Mouse (Mus musculus) limb, embryonic 13.5 days (tissue): Measurements from ENCODE around the gene Drc7. TPM values are rescaled to one million over a fixed set of nuclear protein-coding genes. Genes with fewer than 3 reads are reported as not detected.

ENCODE experiments used
- ATAC-seq: fragments of 200-750 bp; cut with Nextera tagmentation; 2 replicates; pipeline ENCODE4 v1.8.0; 2017; ENCODE audit warnings: low read depth, moderate number of reproducible peaks, moderate TSS enrichment; ENCODE audit not compliant: low FRiP score
- H3K27ac ChIP-seq: fragments of 300-500 bp; sonication (generic); 2 replicates; pipeline ENCODE4 v1.5.1; 2015; ENCODE audit warnings: inconsistent platforms, mild to moderate bottlenecking, moderate library complexity
- H3K27me3 ChIP-seq: fragments of 300-500 bp; sonication (generic); 2 replicates; pipeline ENCODE4 v1.6.1; 2015; ENCODE audit warnings: mild to moderate bottlenecking, inconsistent platforms
- H3K36me3 ChIP-seq: fragments of 300-500 bp; sonication (generic); 2 replicates; pipeline ENCODE4 v1.6.1; 2015; ENCODE audit warnings: inconsistent platforms, mild to moderate bottlenecking, moderate library complexity
- H3K4me1 ChIP-seq: fragments of 300-500 bp; sonication (generic); 2 replicates; pipeline ENCODE4 v1.6.1; 2015; ENCODE audit warnings: inconsistent platforms
- H3K4me2 ChIP-seq: fragments of 300-500 bp; sonication (generic); replicated peaks from 2 replicates; pipeline ENCODE4 v1.6.1; 2015; ENCODE audit warnings: inconsistent platforms, mild to moderate bottlenecking, moderate library complexity
- H3K4me3 ChIP-seq: fragments of 300-500 bp; sonication (generic); 2 replicates; pipeline ENCODE4 v1.5.1; 2015; ENCODE audit warnings: moderate library complexity, mild to moderate bottlenecking, inconsistent platforms
- H3K9ac ChIP-seq: fragments of 300-500 bp; sonication (generic); 2 replicates; pipeline ENCODE4 v1.6.1; 2015; ENCODE audit warnings: mild to moderate bottlenecking, inconsistent platforms
- H3K9me3 ChIP-seq: fragments of 300-500 bp; sonication (generic); 2 replicates; pipeline ENCODE4 v1.6.1; 2016; ENCODE audit warnings: inconsistent platforms
- WGBS: fragments of 180-500 bp; shearing (Covaris S2); methylation state at CpG from one replicate; pipeline ENCODE4 v1.1.7; 2015; 5-methylcytosine and 5-hydroxymethylcytosine counted together
- polyA plus RNA-seq: library from polyadenylated mRNA; unstranded; fragments of >200 nt; fragmentation: Nextera tagmentation; extraction: Ambion mirVana; gene quantifications from 2 replicates; pipeline ENCODE4 v1.2.1, GENCODE M21; 2015

The Drc7 gene
- polyA plus RNA-seq, 1 experiment from 2014 or later = not detected

- H3K9ac ChIP-seq = no peak overlapping the region
- no peak overlapping the region for H3K27ac ChIP-seq
- no peak overlapping the region for H3K4me2 ChIP-seq
- no peaks in the 10 kb centered on the region for H3K36me3 ChIP-seq
- no peaks in the 10 kb centered on the region for H3K4me1 ChIP-seq
- no peak overlapping the region for H3K4me3 ChIP-seq
- no peaks in the 10 kb centered on the region for H3K9me3 ChIP-seq
- WGBS = 46% methylated on average over 3 of the region's 3 CpGs
- H3K27me3 ChIP-seq = no peaks in the 10 kb centered on the region
- ATAC-seq = no peak
Measured at GRCm38 (mm10) chr8:95067582-95067981, 12.7 kb downstream of the Drc7 start.

DNA sequence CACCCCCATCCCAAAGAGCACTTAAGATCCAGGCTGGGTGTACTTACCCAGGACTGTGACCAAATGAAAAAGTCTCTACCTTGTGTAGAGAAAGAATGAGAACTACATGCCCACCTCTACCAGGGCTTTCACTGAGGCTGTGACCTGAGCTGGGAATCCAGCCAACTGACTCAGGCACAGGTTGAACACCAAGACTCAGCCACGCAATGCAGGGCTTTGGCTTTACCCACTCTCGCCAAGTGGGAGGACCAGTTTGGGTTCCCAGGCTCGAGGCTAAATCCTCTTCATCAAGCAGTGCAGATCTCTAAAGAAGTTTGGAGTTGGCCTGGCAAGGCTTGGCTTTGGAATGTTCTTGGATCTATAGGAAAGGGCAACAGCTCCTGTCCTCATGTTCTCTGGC lies 20.6 kb downstream of the Drc7 start:
- Histone ChIP-seq H3K4me1 (no peaks in the 10 kb centered on the region), H3K27ac (no peak overlapping the region), H3K9me3 (no peaks in the 10 kb centered on the region), H3K27me3 (no peaks in the 10 kb centered on the region), H3K4me2 (no peak overlapping the region), H3K36me3 (no peaks in the 10 kb centered on the region), H3K4me3 (no peak overlapping the region), H3K9ac (no peak overlapping the region)
- no peak for ATAC-seq
- WGBS = 74% methylated on average over 3 of the region's 3 CpGs

GRCm38 (mm10) chr8:95076151-95076550 lies 21.2 kb downstream of the Drc7 start:
- H3K9ac ChIP-seq = no peak overlapping the region
- no peaks in the 10 kb centered on the region for H3K9me3 ChIP-seq
- no peak overlapping the region for H3K4me3 ChIP-seq
- no peaks in the 10 kb centered on the region for H3K36me3 ChIP-seq
- H3K27me3 ChIP-seq = no peaks in the 10 kb centered on the region
- no peak overlapping the region for H3K27ac ChIP-seq
- no peak for ATAC-seq
- 79% methylated on average over 17 of the region's 17 CpGs for WGBS
- H3K4me1 ChIP-seq = no peaks in the 10 kb centered on the region
- no peak overlapping the region for H3K4me2 ChIP-seq

- Histone ChIP-seq H3K27me3 (no peaks in the 10 kb centered on the region), H3K4me2 (no peak overlapping the region), H3K4me3 (no peak overlapping the region), H3K36me3 (peaks cover 6% of the 10 kb centered on the region), H3K27ac (no peak overlapping the region), H3K9me3 (no peaks in the 10 kb centered on the region), H3K4me1 (peaks cover 11% of the 10 kb centered on the region), H3K9ac (no peak overlapping the region)
- ATAC-seq = no peak
- WGBS = 83% methylated on average over 3 of the region's 3 CpGs
Measured at GRCm38 (mm10) chr8:95078055-95078454, 23.2 kb downstream of the Drc7 start.

DNA sequence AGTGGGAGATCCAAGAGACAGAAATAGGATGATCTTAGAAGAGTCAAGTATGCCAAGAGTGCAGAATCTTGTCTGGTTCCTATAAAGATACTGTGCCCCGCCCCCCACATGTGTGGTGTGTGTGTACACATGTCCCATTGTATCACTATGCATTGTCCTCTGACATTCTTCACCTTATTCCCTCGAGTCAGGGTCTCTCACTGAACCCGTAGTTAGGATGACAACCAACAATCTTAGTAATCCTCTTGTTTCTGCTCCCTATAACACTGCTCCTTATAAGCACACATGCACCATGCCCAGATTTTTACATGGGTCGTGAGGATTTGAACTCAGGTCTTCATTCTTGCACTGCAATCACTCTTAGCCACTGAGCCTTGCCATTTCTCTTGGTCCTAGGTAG lies 24.4 kb downstream of the Drc7 start:
- no peaks in the 10 kb centered on the region for H3K27me3 ChIP-seq
- no peak overlapping the region for H3K27ac ChIP-seq
- peaks cover 11% of the 10 kb centered on the region for H3K4me1 ChIP-seq
- no peak overlapping the region for H3K4me3 ChIP-seq
- H3K4me2 ChIP-seq = no peak overlapping the region
- no peak for ATAC-seq
- H3K9ac ChIP-seq = no peak overlapping the region
- H3K9me3 ChIP-seq = no peaks in the 10 kb centered on the region
- WGBS = 84% methylated on average over 4 of the region's 4 CpGs
- peaks cover 19% of the 10 kb centered on the region for H3K36me3 ChIP-seq

- Histone ChIP-seq H3K4me2 (peak within 1 kb of the TSS; percentile 96), H3K9ac (peak within 1 kb of the TSS; percentile 87), H3K9me3 (no peaks in the 10 kb centered on the region), H3K27me3 (no peaks in the 10 kb centered on the region), H3K27ac (peak within 1 kb of the TSS; percentile 77; the same call in 1 of the 2 replicates), H3K36me3 (peaks cover 32% of the 10 kb centered on the region), H3K4me3 (peak within 1 kb of the TSS; percentile 87), H3K4me1 (peaks cover 11% of the 10 kb centered on the region)
- peak; percentile 98 for ATAC-seq
- WGBS = under 1% methylated on average over 47 of the region's 47 CpGs
Measured at GRCm38 (mm10) chr8:95080381-95081341, 25.8 kb downstream of the Drc7 start, which contains the start of gene Katnb1. Katnb1 (plus strand) TSS chr8:95081186.

DNA sequence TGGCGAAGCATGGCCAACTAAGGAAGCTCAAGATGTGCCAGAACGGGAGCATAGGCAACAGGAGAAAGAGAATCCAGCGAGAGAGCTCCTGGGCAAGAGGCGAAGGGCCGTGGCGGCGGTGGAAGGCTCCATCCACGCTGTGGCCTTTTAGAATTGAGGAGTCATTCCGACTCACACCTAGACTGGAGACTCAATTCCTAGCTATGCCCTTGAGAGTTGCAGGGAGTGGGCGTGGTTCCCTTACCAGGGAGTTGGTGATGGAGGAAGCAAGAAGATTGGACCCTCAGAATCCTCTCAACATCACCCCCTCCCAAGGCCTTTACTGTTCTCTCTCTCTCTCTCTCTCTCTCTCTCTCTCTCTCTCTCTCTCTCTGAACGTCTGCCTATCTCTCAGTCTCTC lies 26.7 kb downstream of the Drc7 start:
- H3K9ac ChIP-seq = peak overlapping the region; percentile 87
- H3K4me1 ChIP-seq = peaks cover 11% of the 10 kb centered on the region
- H3K27me3 ChIP-seq = no peaks in the 10 kb centered on the region
- peak overlapping the region; percentile 87 for H3K4me3 ChIP-seq
- peak overlapping the region; percentile 96 for H3K4me2 ChIP-seq
- H3K27ac ChIP-seq = peak overlapping the region; percentile 77; the same call in 1 of the 2 replicates
- H3K9me3 ChIP-seq = no peaks in the 10 kb centered on the region
- WGBS = 8% methylated on average over 11 of the region's 11 CpGs
- peaks cover 39% of the 10 kb centered on the region for H3K36me3 ChIP-seq
- no peak for ATAC-seq

DNA sequence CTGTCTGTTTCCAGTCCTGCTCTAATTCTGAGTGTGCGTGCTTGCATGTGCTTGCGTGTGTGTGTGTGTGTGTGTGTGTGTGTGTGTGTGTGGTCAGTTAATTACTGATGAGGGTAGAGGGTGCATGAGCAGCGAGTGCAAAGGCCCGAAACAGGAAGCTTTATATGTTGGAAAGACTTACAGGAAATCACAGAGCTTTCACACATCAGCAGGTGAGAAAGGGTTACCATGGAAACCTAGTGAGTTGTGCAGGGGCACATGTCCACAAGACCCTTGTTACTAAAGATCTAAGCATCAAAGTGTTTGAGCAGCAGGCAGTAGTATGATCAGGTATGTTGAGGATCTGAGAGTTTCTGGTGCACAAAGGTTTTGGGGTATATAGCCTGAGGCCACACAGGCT lies 29.4 kb downstream of the Drc7 start:
- Histone ChIP-seq H3K36me3 (peaks cover 63% of the 10 kb centered on the region), H3K4me2 (no peak overlapping the region)
- WGBS = 79% methylated on average over 4 of the region's 4 CpGs

GRCm38 (mm10) chr8:95084744-95085431 lies 30.0 kb downstream of the Drc7 start:
- H3K27ac ChIP-seq = no peak overlapping the region
- H3K36me3 ChIP-seq = peaks cover 69% of the 10 kb centered on the region
- no peak overlapping the region for H3K4me2 ChIP-seq
- H3K9me3 ChIP-seq = no peaks in the 10 kb centered on the region
- H3K4me3 ChIP-seq = no peak overlapping the region
- no peak overlapping the region; the same call in 1 of the 2 replicates for H3K9ac ChIP-seq
- peaks cover 11% of the 10 kb centered on the region for H3K4me1 ChIP-seq
- no peaks in the 10 kb centered on the region for H3K27me3 ChIP-seq
- no peak for ATAC-seq
- WGBS = 82% methylated on average over 10 of the region's 10 CpGs

More for the DNA sequence above, 29.4 kb downstream of the Drc7 start:
- H3K4me1 ChIP-seq = peaks cover 11% of the 10 kb centered on the region
- H3K9ac ChIP-seq = no peak overlapping the region; the same call in 1 of the 2 replicates
- H3K27ac ChIP-seq = no peak overlapping the region
- H3K9me3 ChIP-seq = no peaks in the 10 kb centered on the region
- no peak overlapping the region for H3K4me3 ChIP-seq
- ATAC-seq = no peak
- no peaks in the 10 kb centered on the region for H3K27me3 ChIP-seq

- 90% methylated on average over 7 of the region's 7 CpGs for WGBS
- ATAC-seq = no peak
Measured at GRCm38 (mm10) chr8:95085432-95086141, 30.7 kb downstream of the Drc7 start.

GRCm38 (mm10) chr8:95093574-95093973 lies 38.7 kb downstream of the Drc7 start:
- Histone ChIP-seq H3K27ac (no peak overlapping the region), H3K4me3 (no peak overlapping the region), H3K9ac (no peak overlapping the region), H3K9me3 (no peaks in the 10 kb centered on the region), H3K27me3 (no peaks in the 10 kb centered on the region), H3K4me2 (no peak overlapping the region), H3K36me3 (peaks cover 100% of the 10 kb centered on the region), H3K4me1 (no peaks in the 10 kb centered on the region)
- no peak for ATAC-seq
- WGBS = 94% methylated on average over 4 of the region's 4 CpGs

More at GRCm38 (mm10) chr8:95085432-95086141, 30.7 kb downstream of the Drc7 start:
- no peak overlapping the region for H3K9ac ChIP-seq
- no peak overlapping the region for H3K4me3 ChIP-seq
- no peak overlapping the region for H3K27ac ChIP-seq
- no peaks in the 10 kb centered on the region for H3K27me3 ChIP-seq
- H3K4me1 ChIP-seq = peaks cover 11% of the 10 kb centered on the region
- H3K9me3 ChIP-seq = no peaks in the 10 kb centered on the region
- H3K4me2 ChIP-seq = no peak overlapping the region
- peaks cover 76% of the 10 kb centered on the region for H3K36me3 ChIP-seq
